Mouse (Mus musculus) testis, adult 2 months (tissue): ENCODE measurements around the gene Spata33.

Experiments used
- CTCF ChIP-seq: fragments of 200-500 bp; IDR thresholded peaks from 2 replicates; pipeline ENCODE4 v1.5.1; 2012; ENCODE audit warnings: low read depth, mild to moderate bottlenecking, inconsistent platforms, low read length, moderate library complexity; ENCODE audit not compliant: control insufficient read depth, insufficient read depth, insufficient replicate concordance
- POLR2A ChIP-seq: fragments of 200-500 bp; IDR thresholded peaks from 2 replicates; pipeline ENCODE4 v1.6.1; 2012; ENCODE audit warnings: low read depth, mild to moderate bottlenecking, inconsistent platforms, low read length, moderate library complexity; ENCODE audit not compliant: control insufficient read depth

DNA sequence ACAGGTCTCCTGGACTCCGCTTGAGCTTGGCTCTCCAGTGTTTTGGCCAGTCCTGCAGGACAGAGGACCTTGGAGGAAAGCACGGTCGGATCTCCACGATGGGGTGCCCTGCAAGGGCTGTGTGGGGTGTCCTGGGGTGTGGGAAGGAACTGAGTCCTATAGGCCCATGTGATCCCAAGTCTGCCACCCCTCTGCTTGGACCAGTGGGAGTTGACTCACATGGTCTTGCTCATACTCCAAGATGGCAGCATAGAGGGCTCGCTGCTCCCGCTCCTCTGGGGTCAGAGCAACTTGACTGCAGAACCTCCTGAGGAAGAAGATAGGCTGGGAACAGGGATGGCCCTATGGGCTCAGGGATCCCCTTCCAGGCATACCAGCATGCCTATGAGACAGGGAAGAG lies 35.1 kb downstream of the Spata33 start:
- TF ChIP-seq CTCF, result no peak
- no peak for TF ChIP-seq POLR2A
